Mouse (Mus musculus) heart, embryonic 11.5 days (tissue): ENCODE measurements at regions not wholly inside any gene's neighbourhood (a gene's known extent, or its start where the extent isn't known, plus 50 kb on each side); places are given as distances from the start of the nearest gene placed in this dataset.

Source experiments
- ATAC-seq: fragments of 200-750 bp; cut with Nextera tagmentation; replicated peaks from 2 replicates; pipeline ENCODE4 v1.8.0; 2017; ENCODE audit warnings: moderate library complexity; ENCODE audit not compliant: insufficient number of reproducible peaks, low FRiP score, low TSS enrichment
- H3K27ac ChIP-seq: fragments of 300-500 bp; sonication (generic); 2 replicates; pipeline ENCODE4 v1.5.1; 2014; ENCODE audit warnings: mild to moderate bottlenecking, low read depth, low read length
- H3K27me3 ChIP-seq: fragments of 300-500 bp; sonication (generic); 2 replicates; pipeline ENCODE4 v1.6.1; 2014; ENCODE audit warnings: mild to moderate bottlenecking, low read length, mixed read lengths; ENCODE audit not compliant: control insufficient read depth, insufficient read depth
- H3K36me3 ChIP-seq: fragments of 300-500 bp; sonication (generic); 2 replicates; pipeline ENCODE4 v1.6.1; 2014; ENCODE audit warnings: mild to moderate bottlenecking, low read length, moderate library complexity, mixed read lengths; ENCODE audit not compliant: control insufficient read depth, insufficient read depth
- H3K4me1 ChIP-seq: fragments of 300-500 bp; sonication (generic); 2 replicates; pipeline ENCODE4 v1.6.1; 2014; ENCODE audit warnings: low read length; ENCODE audit not compliant: control insufficient read depth, insufficient read depth
- H3K4me2 ChIP-seq: fragments of 300-500 bp; sonication (generic); 2 replicates; pipeline ENCODE4 v1.6.1; 2014; ENCODE audit warnings: mild to moderate bottlenecking, moderate library complexity
- H3K4me3 ChIP-seq: fragments of 300-500 bp; sonication (generic); 2 replicates; pipeline ENCODE4 v1.5.1; 2014; ENCODE audit warnings: low read depth, low read length
- H3K9ac ChIP-seq: fragments of 300-500 bp; sonication (generic); 2 replicates; pipeline ENCODE4 v1.6.1; 2014; ENCODE audit warnings: mild to moderate bottlenecking, low read depth, low read length, moderate library complexity
- H3K9me3 ChIP-seq: fragments of 300-500 bp; sonication (generic); replicated peaks from 2 replicates; pipeline ENCODE4 v1.6.1; 2016; ENCODE audit warnings: low read length; ENCODE audit not compliant: control insufficient read depth
- WGBS: fragments of 180-500 bp; shearing (Covaris S2); extraction: QIAGEN DNeasy Blood & Tissue Kit; methylation state at CpG from one replicate; pipeline ENCODE4 v1.1.7; 2014; ENCODE audit not compliant: insufficient replicate concordance; 5-methylcytosine and 5-hydroxymethylcytosine counted together

DNA sequence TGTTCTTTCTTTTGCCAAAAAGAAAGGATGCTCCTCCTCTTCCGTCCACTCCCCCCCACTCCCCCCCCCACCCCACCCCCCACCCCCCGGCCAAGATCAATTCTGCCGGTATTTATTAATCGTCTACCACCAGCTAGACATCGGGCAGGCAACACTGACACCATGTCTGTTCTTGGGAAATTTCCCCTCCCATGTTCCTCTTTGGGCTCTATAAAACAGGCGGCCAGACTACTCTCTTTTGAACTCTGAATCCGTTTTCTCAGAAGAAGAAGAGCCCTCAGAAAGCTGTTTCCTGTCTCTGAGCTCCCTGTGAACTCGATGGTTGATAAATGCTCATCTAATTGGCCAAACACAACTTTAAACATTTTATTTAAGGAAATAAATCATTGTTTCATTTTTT, 179.5 kb upstream of the Runx1 start:
- H3K27me3 ChIP-seq: peaks cover 11% of the 10 kb centered on the region
- 13% methylated on average over 8 of the region's 8 CpGs for WGBS
- no peak overlapping the region for H3K9ac ChIP-seq
- no peak overlapping the region for H3K4me3 ChIP-seq
- no peaks in the 10 kb centered on the region for H3K9me3 ChIP-seq
- H3K27ac ChIP-seq: no peak overlapping the region
- ATAC-seq: no peak
- no peaks in the 10 kb centered on the region for H3K4me1 ChIP-seq
- H3K36me3 ChIP-seq: no peaks in the 10 kb centered on the region
- H3K4me2 ChIP-seq: no peak overlapping the region

- Histone ChIP-seq H3K4me2 (no peak overlapping the region), H3K4me3 (no peak overlapping the region), H3K27me3 (peaks cover 11% of the 10 kb centered on the region), H3K27ac (no peak overlapping the region), H3K36me3 (no peaks in the 10 kb centered on the region), H3K9me3 (no peaks in the 10 kb centered on the region), H3K9ac (no peak overlapping the region), H3K4me1 (no peaks in the 10 kb centered on the region)
- WGBS: 70% methylated on average over 4 of the region's 4 CpGs
- no peak for ATAC-seq
These were observed 177.9 kb upstream of the Runx1 start for GRCm38 (mm10) chr16:93003830-93004229.

DNA sequence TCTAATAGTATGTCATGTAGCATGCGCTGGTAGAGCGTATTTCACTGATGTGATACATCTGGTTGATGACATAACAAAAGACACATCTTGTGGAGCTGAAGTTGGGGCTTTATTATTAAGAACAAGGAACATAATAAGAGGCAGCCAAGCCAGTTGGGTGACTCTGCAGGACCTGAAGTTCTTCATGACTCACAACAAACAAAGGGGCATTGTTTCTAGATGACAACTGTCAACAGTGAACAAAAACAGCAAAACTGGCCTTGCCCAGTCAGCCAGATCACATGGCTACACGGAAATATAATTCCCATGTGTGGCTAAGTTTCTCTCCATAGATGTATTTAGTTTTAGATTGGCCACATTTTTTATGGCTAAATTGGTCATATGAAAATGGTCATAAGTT, 172.7 kb upstream of the Runx1 start:
- H3K4me3 ChIP-seq: no peak overlapping the region
- no peak overlapping the region for H3K27ac ChIP-seq
- no peaks in the 10 kb centered on the region for H3K36me3 ChIP-seq
- no peak overlapping the region for H3K4me2 ChIP-seq
- 91% methylated on average over 3 of the region's 3 CpGs for WGBS
- H3K27me3 ChIP-seq: peaks cover 3% of the 10 kb centered on the region; the same call in 1 of the 2 replicates
- no peak for ATAC-seq
- no peak overlapping the region for H3K9ac ChIP-seq
- no peaks in the 10 kb centered on the region for H3K4me1 ChIP-seq
- no peaks in the 10 kb centered on the region for H3K9me3 ChIP-seq

- Histone ChIP-seq H3K36me3 (no peaks in the 10 kb centered on the region), H3K9ac (no peak overlapping the region), H3K4me1 (no peaks in the 10 kb centered on the region), H3K27ac (no peak overlapping the region), H3K9me3 (no peaks in the 10 kb centered on the region), H3K4me3 (no peak overlapping the region), H3K27me3 (peaks cover 3% of the 10 kb centered on the region; the same call in 1 of the 2 replicates), H3K4me2 (no peak overlapping the region)
- ATAC-seq: no peak
- 68% methylated on average over 6 of the region's 6 CpGs for WGBS
These were observed 171.7 kb upstream of the Runx1 start for GRCm38 (mm10) chr16:92997636-92998035.

DNA sequence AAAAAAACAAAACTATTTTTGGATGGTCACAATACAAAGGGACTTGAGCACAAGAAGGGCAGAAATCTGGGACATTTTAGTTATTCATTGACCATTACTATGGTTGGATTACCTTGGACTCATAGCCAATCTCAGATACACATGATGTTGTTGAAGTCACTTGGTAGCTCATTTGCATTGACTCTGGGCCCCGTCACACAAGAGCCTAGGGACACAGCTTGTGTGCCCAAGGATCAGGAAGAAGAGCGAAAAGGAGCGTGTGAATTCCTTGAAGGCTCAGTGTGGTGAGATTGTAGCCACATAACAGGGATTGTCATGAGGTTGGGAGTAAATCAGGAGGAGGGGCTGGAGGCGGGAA, 170.0 kb upstream of the Runx1 start:
- Histone ChIP-seq H3K27ac (no peak overlapping the region), H3K36me3 (no peaks in the 10 kb centered on the region), H3K4me1 (no peaks in the 10 kb centered on the region), H3K9ac (no peak overlapping the region), H3K4me2 (no peak overlapping the region), H3K27me3 (peaks cover 10% of the 10 kb centered on the region), H3K9me3 (no peaks in the 10 kb centered on the region), H3K4me3 (no peak overlapping the region)
- 47% methylated on average over 4 of the region's 4 CpGs for WGBS
- ATAC-seq: no peak

- H3K36me3 ChIP-seq: no peaks in the 10 kb centered on the region
- H3K4me1 ChIP-seq: no peaks in the 10 kb centered on the region
- no peak overlapping the region for H3K4me3 ChIP-seq
- no peak overlapping the region for H3K4me2 ChIP-seq
- 67% methylated on average over 13 of the region's 13 CpGs for WGBS
- H3K27me3 ChIP-seq: peaks cover 10% of the 10 kb centered on the region
- ATAC-seq: no peak
- no peak overlapping the region for H3K9ac ChIP-seq
- no peaks in the 10 kb centered on the region for H3K9me3 ChIP-seq
- no peak overlapping the region for H3K27ac ChIP-seq
These were observed 169.4 kb upstream of the Runx1 start for GRCm38 (mm10) chr16:92995132-92995992.

GRCm38 (mm10) chr16:92992876-92993275, 166.9 kb upstream of the Runx1 start:
- no peaks in the 10 kb centered on the region for H3K36me3 ChIP-seq
- no peak overlapping the region for H3K9ac ChIP-seq
- WGBS: 50% methylated on average over 3 of the region's 3 CpGs
- no peak overlapping the region for H3K4me2 ChIP-seq
- no peaks in the 10 kb centered on the region for H3K4me1 ChIP-seq
- no peak for ATAC-seq
- no peak overlapping the region for H3K4me3 ChIP-seq
- H3K27me3 ChIP-seq: peaks cover 10% of the 10 kb centered on the region
- H3K9me3 ChIP-seq: no peaks in the 10 kb centered on the region
- no peak overlapping the region for H3K27ac ChIP-seq

DNA sequence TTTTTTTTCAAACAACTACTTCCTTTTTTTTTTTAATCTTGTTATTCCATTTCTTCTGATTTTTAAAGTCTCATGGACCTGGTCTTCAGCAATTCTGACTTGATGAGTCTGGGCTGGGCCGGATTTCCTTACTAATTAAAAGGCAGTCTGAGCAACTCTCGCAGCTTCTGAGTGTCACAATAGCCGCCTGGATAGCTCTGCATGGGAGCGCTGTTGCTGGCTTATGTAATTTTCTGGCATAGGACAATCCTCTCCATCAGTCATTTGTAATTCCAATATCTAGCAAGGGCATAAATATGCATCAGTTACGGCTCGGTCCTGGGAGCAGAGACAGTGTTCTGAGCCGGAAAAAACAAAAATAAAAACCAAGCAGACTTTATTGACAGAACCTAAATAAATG, 165.5 kb upstream of the Runx1 start:
- H3K4me3 ChIP-seq: no peak overlapping the region
- no peak for ATAC-seq
- no peak overlapping the region for H3K4me2 ChIP-seq
- no peaks in the 10 kb centered on the region for H3K4me1 ChIP-seq
- peaks cover 10% of the 10 kb centered on the region for H3K27me3 ChIP-seq
- no peak overlapping the region for H3K27ac ChIP-seq
- H3K9ac ChIP-seq: no peak overlapping the region
- H3K36me3 ChIP-seq: no peaks in the 10 kb centered on the region
- no peaks in the 10 kb centered on the region for H3K9me3 ChIP-seq
- WGBS: 75% methylated on average over 7 of the region's 7 CpGs

DNA sequence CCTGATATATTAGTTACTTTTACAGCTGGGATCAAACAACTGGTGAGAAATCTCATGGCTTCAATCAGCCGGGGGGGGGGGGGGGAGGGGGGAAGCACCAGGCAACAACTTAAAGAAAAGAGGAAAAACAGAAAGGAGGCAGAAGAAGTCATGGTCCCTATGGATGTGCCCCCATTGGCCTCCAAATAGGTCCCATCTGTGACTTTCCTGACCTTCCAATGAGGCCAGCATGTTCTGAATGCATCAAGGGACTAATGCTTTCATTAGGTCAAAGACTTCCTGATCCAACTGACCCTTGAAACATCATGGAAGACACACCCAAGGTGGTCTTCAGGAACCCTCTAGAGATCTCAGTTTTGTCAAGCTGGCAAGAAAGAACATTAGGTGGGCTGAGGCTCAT, 162.5 kb upstream of the Runx1 start:
- no peak overlapping the region for H3K9ac ChIP-seq
- peaks cover 7% of the 10 kb centered on the region for H3K27me3 ChIP-seq
- H3K4me1 ChIP-seq: no peaks in the 10 kb centered on the region
- H3K4me2 ChIP-seq: no peak overlapping the region
- no peak overlapping the region for H3K27ac ChIP-seq
- no peaks in the 10 kb centered on the region for H3K9me3 ChIP-seq
- ATAC-seq: no peak
- no peaks in the 10 kb centered on the region for H3K36me3 ChIP-seq
- no peak overlapping the region for H3K4me3 ChIP-seq
- WGBS: 67% methylated on average over 1 of the region's 1 CpGs
